Mouse (Mus musculus): ENCODE results near the gene Fuca2. TPM values are rescaled to one million over a fixed set of nuclear protein-coding genes. Genes with fewer than 3 reads are reported as not detected.

Gene Fuca2
- 77.0 TPM for polyA plus RNA-seq (2015; fragmentation: Illumina TruSeq; extraction: RNeasy Lipid Tissue Mini Kit (QIAGEN cat#74804); ENCODE audit: low read depth, low replicate concordance)

GRCm38 (mm10) chr10:13499331-13499730 is at the start of gene Fuca2:
Gene Fuca2, plus strand, starts transcription at chr10:13499540.

DNA sequence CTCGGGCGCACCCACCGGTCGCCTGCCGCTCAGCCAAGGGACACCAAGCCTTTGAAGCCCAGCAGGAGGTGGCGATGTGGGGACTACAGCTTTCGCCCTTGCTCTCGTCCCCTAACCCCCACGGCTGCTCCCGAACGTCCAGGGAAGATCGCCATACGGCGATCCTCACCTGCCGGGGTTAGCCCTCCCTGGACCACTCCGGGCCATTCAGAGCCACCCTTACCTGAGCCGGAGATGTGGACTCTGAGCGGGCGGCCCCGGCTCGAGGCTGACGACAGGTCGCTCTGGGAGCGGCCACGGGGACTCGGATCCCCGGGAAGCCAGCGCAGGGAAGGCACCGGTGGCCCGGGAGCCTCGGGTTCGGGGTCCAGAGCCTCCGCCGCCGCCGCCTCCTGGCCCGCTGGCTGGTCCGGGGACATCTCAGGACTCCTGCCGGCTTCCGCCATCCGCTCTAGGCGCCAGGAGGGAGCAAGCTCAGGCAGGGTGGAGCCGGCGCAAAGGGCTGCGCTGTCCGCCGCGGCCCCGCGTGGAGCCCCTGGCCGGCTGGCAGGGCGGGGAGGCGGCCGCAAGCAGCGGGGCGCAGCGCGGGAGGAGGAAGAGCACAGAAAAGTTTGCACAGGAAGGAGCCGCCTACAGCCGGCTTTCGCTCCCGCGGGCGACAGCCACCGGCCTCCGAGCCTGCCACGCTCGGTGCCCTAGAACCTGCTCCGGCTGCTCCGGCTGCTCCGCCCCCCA is 25.3 kb upstream of the Fuca2 start, which contains the start of gene Phactr2:
Phactr2 (minus strand) TSS at position 580 of the 735 bp plus-strand sequence.

GRCm38 (mm10) chr10:13552646-13553497 is 53.5 kb downstream of the Fuca2 start, which contains the start of the genes Adat2 and Pex3:
Gene Adat2, plus strand, starts transcription at chr10:13552894.
Gene Pex3, minus strand, starts transcription at chr10:13553142.

Other genes starting within 250 kb of the Fuca2 start
- gene Phactr2, start 25.1 kb upstream of the Fuca2 start, polyA plus RNA-seq (2015; fragmentation: Illumina TruSeq; extraction: RNeasy Lipid Tissue Mini Kit (QIAGEN cat#74804); ENCODE audit: low read depth, low replicate concordance), result 12.8 TPM
- gene Adat2, start 53.4 kb downstream of the Fuca2 start, polyA plus RNA-seq (2015; fragmentation: Illumina TruSeq; extraction: RNeasy Lipid Tissue Mini Kit (QIAGEN cat#74804); ENCODE audit: low read depth, low replicate concordance), result 6.8 TPM
- gene Pex3, start 53.6 kb downstream of the Fuca2 start, polyA plus RNA-seq (2015; fragmentation: Illumina TruSeq; extraction: RNeasy Lipid Tissue Mini Kit (QIAGEN cat#74804); ENCODE audit: low read depth, low replicate concordance), result 40.5 TPM

Data from brain, adult 10 weeks (tissue).